Mouse (Mus musculus): ENCODE data around the gene Dpysl4.

Dpysl4 gene

GRCm38 (mm10) chr7:139100531-139101095 is 14.8 kb downstream of the Dpysl4 start:
- DNase-seq = no peak

GRCm38 (mm10) chr7:139101286-139101804 is 15.5 kb downstream of the Dpysl4 start:
- DNase-seq = no peak

- no peak for DNase-seq
Observed at GRCm38 (mm10) chr7:139101826-139102225, 16.0 kb downstream of the Dpysl4 start.

GRCm38 (mm10) chr7:139103960-139104381 is 18.2 kb downstream of the Dpysl4 start:
- DNase-seq = no peak

- no peak for DNase-seq
Observed at GRCm38 (mm10) chr7:139105076-139105475, 19.3 kb downstream of the Dpysl4 start.

DNA sequence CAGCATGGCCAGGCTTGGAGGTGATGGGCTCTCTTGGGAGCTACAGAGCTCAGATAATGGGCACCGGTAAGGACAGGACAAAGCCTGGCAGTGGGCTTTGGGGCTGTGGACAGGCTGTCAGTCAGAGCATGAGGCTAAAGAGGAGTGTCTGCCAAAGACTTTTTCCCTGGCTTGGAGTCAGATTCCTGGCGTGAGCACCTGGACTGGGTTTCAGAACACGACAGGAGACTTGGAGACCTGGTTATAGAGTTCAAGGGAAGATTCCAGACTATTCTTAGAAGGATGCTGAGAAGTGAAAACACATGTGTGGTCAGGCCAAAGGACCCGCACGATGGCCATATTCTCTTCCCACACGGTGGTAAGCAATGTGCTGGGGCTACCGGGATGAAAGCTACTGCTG is 19.9 kb downstream of the Dpysl4 start:
- DNase-seq = no peak

- no peak for DNase-seq
Observed at GRCm38 (mm10) chr7:139107908-139108650, 22.3 kb downstream of the Dpysl4 start.

DNA sequence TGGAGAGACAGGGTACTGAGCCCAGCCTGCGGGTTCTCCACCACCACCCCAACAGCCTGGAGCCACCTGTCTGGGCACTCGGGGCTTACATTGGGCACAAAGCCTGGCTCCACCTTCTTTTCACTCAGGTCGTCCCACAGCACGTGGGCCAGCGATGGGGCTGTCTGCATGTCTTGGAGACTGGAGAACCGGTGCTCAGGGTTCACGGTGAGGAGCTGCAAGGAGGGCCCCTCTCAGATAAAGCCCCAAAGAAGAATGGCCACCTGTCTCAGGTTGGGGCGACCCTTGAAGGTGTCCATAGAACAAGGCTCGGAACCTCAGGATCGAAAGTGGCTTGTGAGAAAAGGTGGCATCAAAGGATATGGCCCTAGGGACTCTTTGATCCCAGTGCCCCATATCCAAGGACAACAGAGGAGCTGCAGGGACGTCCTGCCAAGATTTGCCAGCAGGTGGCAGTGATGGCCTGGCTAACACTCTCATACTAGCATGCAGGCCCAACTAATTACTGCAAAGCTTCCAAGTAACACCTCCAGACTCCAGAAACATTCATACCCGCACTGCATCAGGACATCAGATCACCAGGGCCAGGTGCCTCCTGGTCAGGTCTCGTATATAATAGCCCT is 33.5 kb downstream of the Dpysl4 start:
- DNase-seq = peak; percentile 54

- no peak for DNase-seq
Observed at GRCm38 (mm10) chr7:139119775-139120153, 34.0 kb downstream of the Dpysl4 start.

GRCm38 (mm10) chr7:139125881-139126280 is 40.1 kb downstream of the Dpysl4 start:
- no peak for DNase-seq

DNA sequence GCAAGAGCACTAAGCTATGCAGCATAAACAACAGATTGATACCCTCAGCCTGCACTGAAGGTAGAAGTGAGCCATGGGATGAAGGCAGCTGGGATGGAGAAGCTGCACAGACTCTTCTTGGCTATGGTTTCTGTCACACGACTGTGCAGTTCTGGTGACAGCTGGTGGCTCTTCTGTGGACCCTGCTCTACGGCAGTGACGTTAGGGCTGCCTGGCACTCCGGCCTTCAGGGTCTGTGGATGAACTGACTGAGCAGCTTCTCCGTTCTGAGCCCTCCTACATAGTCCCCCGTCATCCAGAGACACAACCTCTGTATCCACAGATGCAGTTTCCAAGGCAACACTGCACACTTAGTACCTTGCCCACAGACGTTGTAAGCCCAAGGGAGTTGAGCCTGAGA is 40.7 kb downstream of the Dpysl4 start:
- DNase-seq = no peak

GRCm38 (mm10) chr7:139128994-139129393 is 43.2 kb downstream of the Dpysl4 start:
- no peak for DNase-seq

DNA sequence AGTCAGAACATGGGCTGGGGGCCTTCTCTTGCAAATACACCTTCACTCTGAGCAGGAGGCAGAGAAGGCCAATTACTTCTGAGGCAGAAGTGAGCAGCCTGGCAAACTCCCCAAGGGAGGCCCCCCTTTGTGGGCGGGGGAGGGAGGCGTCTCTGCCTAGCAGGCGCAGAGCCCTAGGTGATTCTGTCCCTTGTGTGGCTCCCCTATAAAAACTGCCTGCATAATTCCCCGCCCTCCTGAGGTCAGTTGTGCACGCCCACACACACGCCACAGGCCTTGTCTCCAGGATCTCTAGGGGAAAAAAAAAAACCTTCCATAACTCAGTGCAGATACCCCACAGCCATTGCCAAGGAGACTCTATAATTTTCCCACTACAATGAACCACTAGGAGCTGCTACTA is 44.6 kb downstream of the Dpysl4 start:
- no peak for DNase-seq

- DNase-seq = no peak
Observed at GRCm38 (mm10) chr7:139131538-139131937, 45.7 kb downstream of the Dpysl4 start.

GRCm38 (mm10) chr7:139133446-139133845 is 47.6 kb downstream of the Dpysl4 start:
- no peak for DNase-seq

DNA sequence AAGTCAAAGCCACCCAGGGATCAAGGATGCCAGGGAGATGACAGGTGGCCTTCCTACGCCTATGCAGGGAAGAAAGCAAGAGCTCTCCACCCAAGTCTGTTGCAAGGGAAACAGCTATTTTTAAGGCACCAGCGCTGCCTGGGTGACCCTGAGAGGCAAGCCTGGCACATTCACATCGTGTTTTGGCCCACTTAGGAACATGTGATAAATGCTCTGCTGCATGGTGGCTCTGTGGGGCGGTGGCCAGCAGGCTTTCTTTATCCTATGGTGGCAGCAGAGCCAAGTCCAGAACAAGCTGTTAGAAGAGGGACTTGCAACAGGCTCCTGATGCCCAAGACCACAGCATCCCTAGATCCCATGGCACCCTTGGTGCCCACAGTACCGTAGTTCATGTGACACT is 49.4 kb downstream of the Dpysl4 start:
- no peak for DNase-seq

DNA sequence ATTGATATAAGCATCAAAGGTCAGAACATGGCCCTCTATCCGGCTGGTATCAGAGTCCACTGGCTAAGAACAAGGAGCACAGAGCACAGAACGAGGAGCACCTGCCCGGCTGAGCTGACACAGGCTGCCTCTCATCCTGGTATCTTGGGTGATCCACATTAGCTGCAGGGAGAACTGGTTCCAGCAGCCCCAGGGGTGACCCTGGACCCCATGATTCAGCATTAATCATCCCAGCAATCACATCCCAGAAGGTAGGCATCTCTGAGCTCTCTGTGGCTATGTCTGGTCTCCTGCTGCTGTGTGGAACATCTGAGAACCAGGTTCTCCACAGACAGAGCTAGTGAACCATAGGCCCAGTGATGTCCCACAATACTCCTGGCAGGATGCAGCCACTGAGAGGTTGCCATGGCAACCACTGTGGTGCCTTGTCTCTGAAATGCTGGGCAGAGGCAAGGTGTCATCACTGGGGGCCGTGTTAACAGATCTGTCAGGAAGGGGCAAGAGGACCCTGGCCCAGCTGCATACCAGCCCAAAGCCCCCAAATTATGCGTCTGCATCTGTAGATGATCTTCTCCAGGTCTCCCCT is 51.2 kb downstream of the Dpysl4 start:
- DNase-seq = no peak

- no peak for DNase-seq
Observed at GRCm38 (mm10) chr7:139139921-139140461, 54.2 kb downstream of the Dpysl4 start.

GRCm38 (mm10) chr7:139143785-139144184 is 58.0 kb downstream of the Dpysl4 start:
- DNase-seq = no peak

DNA sequence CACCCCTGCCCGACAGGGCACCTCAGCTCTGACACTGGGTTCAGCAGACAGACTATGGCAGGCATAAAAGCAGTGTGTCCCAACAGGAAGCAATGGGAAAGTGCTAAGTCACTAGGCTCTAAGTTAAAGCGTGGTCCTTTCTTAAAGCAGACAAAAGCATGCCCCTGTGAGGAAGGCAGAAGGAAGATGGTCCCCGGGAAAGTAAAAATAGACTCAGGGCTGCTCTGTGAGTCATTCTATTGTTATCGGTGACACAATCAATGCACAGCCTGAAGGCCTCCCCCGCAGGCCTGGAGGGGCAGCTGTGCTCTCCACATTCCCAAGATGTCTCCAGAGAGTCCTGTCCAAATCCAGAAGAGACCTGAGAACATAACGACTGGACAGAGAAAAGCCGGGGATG is 60.1 kb downstream of the Dpysl4 start:
- DNase-seq = no peak

- no peak for DNase-seq
Observed at GRCm38 (mm10) chr7:139147360-139147759, 61.6 kb downstream of the Dpysl4 start.

- DNase-seq = no peak
Observed at GRCm38 (mm10) chr7:139149373-139149772, 63.6 kb downstream of the Dpysl4 start.

DNA sequence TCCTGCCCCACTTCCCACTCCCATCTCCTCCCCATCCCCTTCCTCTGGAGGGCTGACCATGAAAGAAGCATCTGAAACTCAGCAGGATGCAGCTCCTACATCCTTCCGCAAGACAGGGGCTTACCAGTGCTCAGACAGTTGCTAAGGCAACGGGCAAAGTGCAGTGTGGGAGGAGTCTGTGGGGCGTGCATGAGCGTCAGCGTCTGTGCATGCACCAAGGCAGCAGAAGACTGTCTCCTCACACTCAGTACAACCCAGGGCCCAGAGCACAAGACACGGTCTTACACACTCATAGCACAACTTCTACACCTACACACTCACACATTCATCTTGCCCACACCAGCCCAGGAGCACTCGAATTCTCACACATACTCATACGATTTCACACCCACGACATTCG is 65.3 kb downstream of the Dpysl4 start:
- DNase-seq = no peak

Measured in liver (tissue).